Mouse (Mus musculus) adrenal gland, adult (tissue): ENCODE results near the gene Rnf187.

Source experiments
- DNase-seq, 2 experiments: peaks; one replicate each; pipeline ENCODE4 v3.0.0; 2022 to 2023; ENCODE audit warnings: low spot score in 1 of 2; ENCODE audit not compliant: inconsistent age in 2 of 2

The Rnf187 gene

GRCm38 (mm10) chr11:58904838-58905237, 33.9 kb downstream of the Rnf187 start:
- peak; percentile 18 to 53 for DNase-seq

- no peak for DNase-seq
Measured at GRCm38 (mm10) chr11:58904410-58904718, 34.4 kb downstream of the Rnf187 start.

GRCm38 (mm10) chr11:58903511-58904409, 35.0 kb downstream of the Rnf187 start, which contains the start of gene Zfp39:
Zfp39 (minus strand) TSS chr11:58904225.
- DNase-seq: peak; percentile 96 to 99

GRCm38 (mm10) chr11:58901080-58901479, 37.6 kb downstream of the Rnf187 start:
- no peak for DNase-seq

- DNase-seq: no peak
Measured at GRCm38 (mm10) chr11:58897485-58897884, 41.2 kb downstream of the Rnf187 start.

GRCm38 (mm10) chr11:58894456-58894855, 44.3 kb downstream of the Rnf187 start:
- no peak for DNase-seq

- no peak for DNase-seq
Measured at GRCm38 (mm10) chr11:58890511-58890910, 48.2 kb downstream of the Rnf187 start.

GRCm38 (mm10) chr11:58883756-58884155, 55.0 kb downstream of the Rnf187 start:
- DNase-seq: no peak
